ENCODE assay signal across 8 mouse cellular contexts in genomic region chr4:135244335-135244734, GRCm38 (mm10). TPM values are rescaled to one million over a fixed set of nuclear protein-coding genes. Genes with fewer than 3 reads are reported as not detected.
DNase-seq lines count a peak whose midpoint lies in the region; ATAC-seq and TF ChIP-seq lines count a peak whose summit lies in the region.

No protein-coding gene starts in this region.

- H3K27me3 ChIP-seq in hindbrain, postnatal 0 days (ENCODE audit: insufficient read depth, low read length) = no peaks in the 10 kb centered on the region
- H3K27me3 ChIP-seq in hindbrain, embryonic 13.5 days = no peaks in the 10 kb centered on the region
- no peaks in the 10 kb centered on the region for H3K27me3 ChIP-seq in ES-Bruce4 (ENCODE audit: control insufficient read depth, insufficient read depth, low read length, poor library complexity, severe bottlenecking)
- no peaks in the 10 kb centered on the region for H3K27me3 ChIP-seq in hindbrain, embryonic 11.5 days (ENCODE audit: control insufficient read depth, insufficient read depth, low read length)

- H3K9ac ChIP-seq in hindbrain, postnatal 0 days (replicated peaks; ENCODE audit: low read length) = no peak overlapping the region
- H3K9ac ChIP-seq in hindbrain, embryonic 13.5 days = no peak overlapping the region
- no peak overlapping the region for H3K9ac ChIP-seq in ES-Bruce4 (ENCODE audit: low read depth, poor library complexity, severe bottlenecking)
- H3K9ac ChIP-seq in hindbrain, embryonic 11.5 days (ENCODE audit: low read depth, low read length) = no peak overlapping the region

- TF ChIP-seq EP300 in ES-Bruce4 (IDR thresholded peaks at IDR 0.05; ENCODE audit: insufficient read depth, low read depth, low read length) = no peak

- no peak for TF ChIP-seq POLR2A in ES-Bruce4 (IDR thresholded peaks at IDR 0.05; ENCODE audit: insufficient read depth, low read length)

- H3K9me3 ChIP-seq in hindbrain, postnatal 0 days (ENCODE audit: low read length) = no peaks in the 10 kb centered on the region
- 0 out of 2 replicates have a peak, but pooled peaks cover 3% of the 10 kb centered on the region for H3K9me3 ChIP-seq in hindbrain, embryonic 13.5 days
- no peaks in the 10 kb centered on the region for H3K9me3 ChIP-seq in ES-Bruce4 (replicated peaks; ENCODE audit: control insufficient read depth, insufficient read depth, low read length, poor library complexity, severe bottlenecking)
- H3K9me3 ChIP-seq in hindbrain, embryonic 11.5 days (ENCODE audit: control insufficient read depth, low read length) = no peaks in the 10 kb centered on the region

- no peaks in the 10 kb centered on the region for H3K36me3 ChIP-seq in hindbrain, postnatal 0 days (ENCODE audit: insufficient read depth, low read length)
- H3K36me3 ChIP-seq in hindbrain, embryonic 13.5 days = no peaks in the 10 kb centered on the region
- H3K36me3 ChIP-seq in ES-Bruce4 (ENCODE audit: control insufficient read depth, insufficient read depth, low read length, poor library complexity, severe bottlenecking) = no peaks in the 10 kb centered on the region
- no peaks in the 10 kb centered on the region for H3K36me3 ChIP-seq in hindbrain, embryonic 11.5 days (ENCODE audit: control insufficient read depth, insufficient read depth, low read length)

- no peak for ATAC-seq in hindbrain, postnatal 0 days
- no peak for ATAC-seq in hindbrain, embryonic 13.5 days (ENCODE audit: low FRiP score)
- no peak for ATAC-seq in hindbrain, embryonic 11.5 days (ENCODE audit: low FRiP score)

- no peak overlapping the region for H3K27ac ChIP-seq in hindbrain, postnatal 0 days
- no peak overlapping the region for H3K27ac ChIP-seq in hindbrain, embryonic 13.5 days
- no peak overlapping the region for H3K27ac ChIP-seq in ES-Bruce4 (ENCODE audit: insufficient read depth, low read length)
- no peak overlapping the region for H3K27ac ChIP-seq in hindbrain, embryonic 11.5 days (ENCODE audit: low read depth, low read length)

- peaks cover 4% of the 10 kb centered on the region; the same call in 1 of the 2 replicates for H3K4me1 ChIP-seq in hindbrain, postnatal 0 days (ENCODE audit: insufficient read depth, low read length)
- H3K4me1 ChIP-seq in hindbrain, embryonic 13.5 days (replicated peaks) = peaks cover 44% of the 10 kb centered on the region
- H3K4me1 ChIP-seq in ES-Bruce4 (ENCODE audit: control insufficient read depth, insufficient read depth, low read length) = peaks cover 5% of the 10 kb centered on the region
- H3K4me1 ChIP-seq in hindbrain, embryonic 11.5 days (replicated peaks; ENCODE audit: control insufficient read depth, insufficient read depth, low read length) = no peaks in the 10 kb centered on the region; the same call in 1 of the 2 replicates

- H3K4me3 ChIP-seq in hindbrain, postnatal 0 days (ENCODE audit: low read length) = no peak overlapping the region
- no peak overlapping the region for H3K4me3 ChIP-seq in hindbrain, embryonic 13.5 days
- no peak overlapping the region for H3K4me3 ChIP-seq in ES-Bruce4 (ENCODE audit: low read depth, low read length)
- H3K4me3 ChIP-seq in hindbrain, embryonic 11.5 days (ENCODE audit: low read depth, low read length) = no peak overlapping the region

- WGBS in hindbrain, postnatal 0 days = 80% methylated on average over 3 of the region's 3 CpGs
- 95% methylated on average over 3 of the region's 3 CpGs for WGBS in hindbrain, embryonic 13.5 days
- 93% methylated on average over 3 of the region's 3 CpGs for WGBS in hindbrain, embryonic 11.5 days

- TF ChIP-seq CTCF in hindbrain, postnatal 0 days (IDR thresholded peaks at IDR 0.05; ENCODE audit: low read depth) = peak; percentile 47; the same call in 1 of the 2 replicates
- TF ChIP-seq CTCF in ES-Bruce4 (IDR thresholded peaks at IDR 0.05; ENCODE audit: low read depth, low read length) = peak; percentile 68

- DNase-seq in hindbrain, postnatal 0 days (ENCODE audit: low spot score) = no peak
- DNase-seq in c-Kit-negative CD71-positive TER-119-positive erythroid progenitor cells, embryonic 14.5 days (ENCODE audit: low read depth, low spot score) = peak; percentile 20
- peak; percentile 43 for DNase-seq in naive thymus-derived CD4-positive, alpha-beta T cell, adult 2 months (ENCODE audit: low read depth)
- DNase-seq in layer of hippocampus, postnatal 14 days (ENCODE audit: low spot score in 2 of 2) = no peak
- no peak for DNase-seq in hindbrain, embryonic 11.5 days (ENCODE audit: low spot score)
- DNase-seq in urinary bladder, adult 18-20 months (ENCODE audit: low spot score in 2 of 2) = no peak

- no peak overlapping the region for H3K4me2 ChIP-seq in hindbrain, postnatal 0 days (ENCODE audit: low read depth, low read length)
- H3K4me2 ChIP-seq in hindbrain, embryonic 13.5 days = no peak overlapping the region
- H3K4me2 ChIP-seq in hindbrain, embryonic 11.5 days (replicated peaks; ENCODE audit: low read depth, low read length) = no peak overlapping the region

RNA-seq across cellular contexts. Expression of gene Clic4, which starts 28.3 kb away (rescaled TPM):
- total RNA-seq in hindbrain, postnatal 0 days (2014; rRNA removed) = 64.7 and 70.1 TPM in 2 replicates
- polyA plus RNA-seq in hindbrain, postnatal 0 days (2015; fragmentation: Nextera tagmentation; extraction: Ambion mirVana) = 57.1 and 59.7 TPM in 2 replicates
- polyA plus RNA-seq in hindbrain, embryonic 13.5 days (2015; fragmentation: Nextera tagmentation; extraction: Ambion mirVana) = 83.5 and 84.7 TPM in 2 replicates
- 151 TPM in 2 replicates for polyA plus RNA-seq in ES-Bruce4 (2011; ENCODE audit: insufficient read depth, insufficient read length, low read depth, missing spikeins)
- total RNA-seq in layer of hippocampus, postnatal 14 days (2021) = 10 to 100 TPM; 37.8 to 40.9 TPM
- polyA plus RNA-seq in hindbrain, embryonic 11.5 days (2014; fragmentation: Nextera tagmentation; extraction: Ambion mirVana) = 109 and 147 TPM in 2 replicates

Comparison
In these comparisons a context has a peak if more than half of its experiments do, and no peak if none do; other contexts are left out.
1. DNase-seq: peak in c-Kit-negative CD71-positive TER-119-positive erythroid progenitor cells, embryonic 14.5 days (single experiment) and naive thymus-derived CD4-positive, alpha-beta T cell, adult 2 months (single experiment); none in hindbrain, postnatal 0 days (single experiment), layer of hippocampus, postnatal 14 days (0 of 2), hindbrain, embryonic 11.5 days (single experiment) and urinary bladder, adult 18-20 months (0 of 2).